Mouse (Mus musculus): ENCODE measurements at regions not wholly inside any gene's neighbourhood (a gene's known extent, or its start where the extent isn't known, plus 50 kb on each side); places are given as distances from the start of the nearest gene placed in this dataset.
"Not testable (repeated sequence)": the region's sequence is repeated elsewhere in the genome, so short reads cannot be mapped to it uniquely, and the experiment has no call there.

GRCm38 (mm10) chr1:176683146-176683545, 130.7 kb downstream of the Cep170 start:
- no peak for DNase-seq

- DNase-seq, result no peak
These were observed 131.9 kb downstream of the Cep170 start for GRCm38 (mm10) chr1:176681971-176682370.

GRCm38 (mm10) chr1:176675184-176675583, 138.7 kb downstream of the Cep170 start:
- DNase-seq, result no peak

GRCm38 (mm10) chr1:176671081-176671480, 142.8 kb downstream of the Cep170 start:
- DNase-seq, result no peak

GRCm38 (mm10) chr1:176667552-176668306, 146.1 kb downstream of the Cep170 start:
- DNase-seq, result no peak

- DNase-seq, result no peak
These were observed 153.6 kb downstream of the Cep170 start for GRCm38 (mm10) chr1:176660286-176660685.

- no peak for DNase-seq
These were observed 155.2 kb downstream of the Cep170 start for GRCm38 (mm10) chr1:176658639-176659038.

- DNase-seq, result no peak
These were observed 158.2 kb downstream of the Cep170 start for GRCm38 (mm10) chr1:176655487-176656333.

- DNase-seq, result no peak
These were observed 169.6 kb downstream of the Cep170 start for GRCm38 (mm10) chr1:176644248-176644647.

GRCm38 (mm10) chr1:176623171-176623570, 190.7 kb downstream of the Cep170 start:
- no peak for DNase-seq

- no peak for DNase-seq
These were observed 191.7 kb downstream of the Cep170 start for GRCm38 (mm10) chr1:176622213-176622612.

GRCm38 (mm10) chr1:176621285-176621684, 192.6 kb downstream of the Cep170 start:
- DNase-seq, result no peak

- DNase-seq, result no peak
These were observed 195.0 kb downstream of the Cep170 start for GRCm38 (mm10) chr1:176618896-176619295.

GRCm38 (mm10) chr1:176615673-176616072, 198.2 kb downstream of the Cep170 start:
- DNase-seq, result no peak

GRCm38 (mm10) chr1:176594312-176594711, 219.6 kb downstream of the Cep170 start:
- no peak for DNase-seq

GRCm38 (mm10) chr1:176588144-176588543, 225.7 kb downstream of the Cep170 start:
- DNase-seq, result no peak

- no peak for DNase-seq
These were observed 240.2 kb downstream of the Cep170 start for GRCm38 (mm10) chr1:176573703-176574102.

GRCm38 (mm10) chr1:176558457-176559415, 255.1 kb downstream of the Cep170 start:
- no peak for DNase-seq

GRCm38 (mm10) chr1:176534417-176534816, 259.3 kb upstream of the Pld5 start:
- no peak for DNase-seq

GRCm38 (mm10) chr1:176529037-176529436, 253.9 kb upstream of the Pld5 start:
- no peak for DNase-seq

- no peak for DNase-seq
These were observed 236.4 kb upstream of the Pld5 start for GRCm38 (mm10) chr1:176511467-176511866.

GRCm38 (mm10) chr1:176505441-176505840, 230.3 kb upstream of the Pld5 start:
- no peak for DNase-seq

- not testable (repeated sequence) for DNase-seq
These were observed 229.6 kb upstream of the Pld5 start for GRCm38 (mm10) chr1:176504731-176505130.
